Mouse (Mus musculus): ENCODE measurements around the gene Dcbld1. TPM values are rescaled to one million over a fixed set of nuclear protein-coding genes. Genes with fewer than 3 reads are reported as not detected.
A peak's percentile ranks its signal among the peaks of the same experiment; 100 is the strongest.

The Dcbld1 gene
- polyA plus RNA-seq, 1 experiment from 2014 or later = 20.5 TPM

- peak overlapping the region; percentile 90 for H3K4me2 ChIP-seq (replicated peaks; ENCODE audit: low read depth, low read length)
- H3K36me3 ChIP-seq (ENCODE audit: insufficient read depth, low read length) = no peaks in the 10 kb centered on the region
- H3K4me3 ChIP-seq (ENCODE audit: low read depth, low read length) = peak overlapping the region; percentile 86; the same call in 1 of the 2 replicates
- TF ChIP-seq CTCF (IDR thresholded peaks at IDR 0.05) (no peak), EP300 (IDR thresholded peaks at IDR 0.05) (0 out of 2 replicates have a peak, but pooled peaks have one; percentile 19)
- H3K27me3 ChIP-seq (replicated peaks; ENCODE audit: insufficient read depth, low read length) = no peaks in the 10 kb centered on the region
- ATAC-seq (no peak), DNase-seq (ENCODE audit: low spot score) (no peak)
- H3K27ac ChIP-seq (ENCODE audit: low read length) = 0 out of 2 replicates have a peak overlapping the region, but pooled peaks have one; percentile 1
- H3K9me3 ChIP-seq (ENCODE audit: low read length) = no peaks in the 10 kb centered on the region
- 71% methylated on average over 5 of the region's 5 CpGs for WGBS
- H3K9ac ChIP-seq (replicated peaks; ENCODE audit: low read depth) = no peak overlapping the region
- peaks cover 7% of the 10 kb centered on the region for H3K4me1 ChIP-seq (ENCODE audit: insufficient read depth, low read depth, low read length)
These were observed 2.0 kb downstream of the Dcbld1 start for GRCm38 (mm10) chr10:52235461-52235860.

GRCm38 (mm10) chr10:52242015-52242414 lies 8.6 kb downstream of the Dcbld1 start:
- WGBS = 83% methylated on average over 5 of the region's 5 CpGs
- Histone ChIP-seq H3K36me3 (ENCODE audit: insufficient read depth, low read length) (no peaks in the 10 kb centered on the region), H3K4me3 (ENCODE audit: low read depth, low read length) (no peak overlapping the region), H3K4me2 (replicated peaks; ENCODE audit: low read depth, low read length) (no peak overlapping the region), H3K27me3 (replicated peaks; ENCODE audit: insufficient read depth, low read length) (no peaks in the 10 kb centered on the region), H3K27ac (ENCODE audit: low read length) (no peak overlapping the region), H3K9ac (replicated peaks; ENCODE audit: low read depth) (no peak overlapping the region), H3K9me3 (ENCODE audit: low read length) (no peaks in the 10 kb centered on the region), H3K4me1 (ENCODE audit: insufficient read depth, low read depth, low read length) (no peaks in the 10 kb centered on the region)
- TF ChIP-seq CTCF (IDR thresholded peaks at IDR 0.05) (no peak), EP300 (IDR thresholded peaks at IDR 0.05) (no peak)
- DNase-seq (ENCODE audit: low spot score) (no peak), ATAC-seq (no peak)

GRCm38 (mm10) chr10:52242680-52243323 lies 9.4 kb downstream of the Dcbld1 start:
- Histone ChIP-seq H3K9me3 (ENCODE audit: low read length) (no peaks in the 10 kb centered on the region), H3K36me3 (ENCODE audit: insufficient read depth, low read length) (no peaks in the 10 kb centered on the region), H3K9ac (replicated peaks; ENCODE audit: low read depth) (no peak overlapping the region), H3K4me2 (replicated peaks; ENCODE audit: low read depth, low read length) (no peak overlapping the region), H3K27ac (ENCODE audit: low read length) (no peak overlapping the region), H3K4me3 (ENCODE audit: low read depth, low read length) (no peak overlapping the region), H3K27me3 (replicated peaks; ENCODE audit: insufficient read depth, low read length) (no peaks in the 10 kb centered on the region), H3K4me1 (ENCODE audit: insufficient read depth, low read depth, low read length) (no peaks in the 10 kb centered on the region)
- ATAC-seq = no peak
- 32% methylated on average over 7 of the region's 7 CpGs for WGBS
- TF ChIP-seq CTCF (IDR thresholded peaks at IDR 0.05) (no peak), EP300 (IDR thresholded peaks at IDR 0.05) (no peak)
- no peak for DNase-seq (ENCODE audit: low spot score)

GRCm38 (mm10) chr10:52246207-52246606 lies 12.8 kb downstream of the Dcbld1 start:
- H3K9ac ChIP-seq (replicated peaks; ENCODE audit: low read depth) = no peak overlapping the region
- H3K4me3 ChIP-seq (ENCODE audit: low read depth, low read length) = no peak overlapping the region
- H3K27me3 ChIP-seq (replicated peaks; ENCODE audit: insufficient read depth, low read length) = no peaks in the 10 kb centered on the region
- no peak overlapping the region for H3K27ac ChIP-seq (ENCODE audit: low read length)
- 89% methylated on average over 3 of the region's 3 CpGs for WGBS
- no peaks in the 10 kb centered on the region for H3K36me3 ChIP-seq (ENCODE audit: insufficient read depth, low read length)
- H3K4me1 ChIP-seq (ENCODE audit: insufficient read depth, low read depth, low read length) = no peaks in the 10 kb centered on the region
- ATAC-seq = no peak
- no peak overlapping the region for H3K4me2 ChIP-seq (replicated peaks; ENCODE audit: low read depth, low read length)
- no peak for TF ChIP-seq CTCF (IDR thresholded peaks at IDR 0.05)
- TF ChIP-seq EP300 (IDR thresholded peaks at IDR 0.05) = no peak
- no peak for DNase-seq (ENCODE audit: low spot score)
- no peaks in the 10 kb centered on the region for H3K9me3 ChIP-seq (ENCODE audit: low read length)

- H3K27ac ChIP-seq (ENCODE audit: low read length) = no peak overlapping the region
- no peaks in the 10 kb centered on the region for H3K27me3 ChIP-seq (replicated peaks; ENCODE audit: insufficient read depth, low read length)
- H3K4me3 ChIP-seq (ENCODE audit: low read depth, low read length) = no peak overlapping the region
- TF ChIP-seq EP300 (IDR thresholded peaks at IDR 0.05) (no peak), CTCF (IDR thresholded peaks at IDR 0.05) (no peak)
- no peaks in the 10 kb centered on the region for H3K36me3 ChIP-seq (ENCODE audit: insufficient read depth, low read length)
- no peak for ATAC-seq
- WGBS = 89% methylated on average over 1 of the region's 1 CpGs
- no peaks in the 10 kb centered on the region for H3K4me1 ChIP-seq (ENCODE audit: insufficient read depth, low read depth, low read length)
- DNase-seq (ENCODE audit: low spot score) = no peak
- H3K4me2 ChIP-seq (replicated peaks; ENCODE audit: low read depth, low read length) = no peak overlapping the region
- H3K9ac ChIP-seq (replicated peaks; ENCODE audit: low read depth) = no peak overlapping the region
- H3K9me3 ChIP-seq (ENCODE audit: low read length) = no peaks in the 10 kb centered on the region
These were observed 18.8 kb downstream of the Dcbld1 start for GRCm38 (mm10) chr10:52252240-52252639.

- DNase-seq (ENCODE audit: low spot score) (no peak), ATAC-seq (no peak)
- Histone ChIP-seq H3K9ac (replicated peaks; ENCODE audit: low read depth) (no peak overlapping the region), H3K4me1 (ENCODE audit: insufficient read depth, low read depth, low read length) (no peaks in the 10 kb centered on the region), H3K4me2 (replicated peaks; ENCODE audit: low read depth, low read length) (no peak overlapping the region), H3K4me3 (ENCODE audit: low read depth, low read length) (no peak overlapping the region), H3K27ac (ENCODE audit: low read length) (no peak overlapping the region), H3K27me3 (replicated peaks; ENCODE audit: insufficient read depth, low read length) (no peaks in the 10 kb centered on the region), H3K36me3 (ENCODE audit: insufficient read depth, low read length) (no peaks in the 10 kb centered on the region), H3K9me3 (ENCODE audit: low read length) (no peaks in the 10 kb centered on the region)
- 87% methylated on average over 11 of the region's 11 CpGs for WGBS
- TF ChIP-seq EP300 (IDR thresholded peaks at IDR 0.05) (no peak), CTCF (IDR thresholded peaks at IDR 0.05) (no peak)
These were observed 20.0 kb downstream of the Dcbld1 start for GRCm38 (mm10) chr10:52253426-52253825.

All from lung, postnatal 0 days (tissue).